Mouse (Mus musculus): ENCODE measurements around the gene Dnajc24.

- TF ChIP-seq TAL1 (IDR thresholded peaks at IDR 0.05; ENCODE audit: low read length) (no peak), GATA1 (IDR thresholded peaks at IDR 0.05; ENCODE audit: low read length) (no peak)
Measured at GRCm38 (mm10) chr2:105987999-105988398, 15.3 kb downstream of the Dnajc24 start.
